Mouse (Mus musculus) ES-E14 (cell line): ENCODE results near the gene Ing3. TPM values are rescaled to one million over a fixed set of nuclear protein-coding genes. Genes with fewer than 3 reads are reported as not detected.

Experiments used
- DNase-seq: peaks from one replicate; pipeline ENCODE4 v3.0.0-alpha.2; 2013; ENCODE audit warnings: low read depth, low spot score
- H3K27ac ChIP-seq: 2 replicates; pipeline ENCODE4 v1.5.1; 2012; ENCODE audit warnings: low read depth, mild to moderate bottlenecking, low read length, moderate library complexity, mixed read lengths; ENCODE audit not compliant: poor library complexity, insufficient read depth, severe bottlenecking
- H3K36me3 ChIP-seq: 2 replicates; pipeline ENCODE4 v1.6.1; 2012; ENCODE audit warnings: mild to moderate bottlenecking, low read length, moderate library complexity, mixed read lengths; ENCODE audit not compliant: control insufficient read depth, poor library complexity, insufficient read depth, severe bottlenecking
- H3K4me1 ChIP-seq, 2 experiments: fragments of 150-350 bp in 1 of 2; sonication (generic) in 1 of 2; 2 replicates each; pipeline ENCODE4 v1.6.1; 2012; ENCODE audit warnings: low read length in 2 of 2, mild to moderate bottlenecking in 1 of 2, mixed read lengths in 1 of 2; ENCODE audit not compliant: control insufficient read depth in 2 of 2, insufficient read depth in 2 of 2, poor library complexity in 1 of 2
- H3K4me3 ChIP-seq, 2 experiments: fragments of 150-350 bp in 1 of 2; sonication (generic) in 1 of 2; 2 replicates each; pipeline ENCODE4 v1.5.1; 2012; ENCODE audit warnings: low read length in 2 of 2, low read depth in 1 of 2, mild to moderate bottlenecking in 1 of 2, mixed read lengths in 1 of 2; ENCODE audit not compliant: insufficient read depth in 1 of 2, poor library complexity in 1 of 2, severe bottlenecking in 1 of 2
- H3K9ac ChIP-seq: 2 replicates; pipeline ENCODE4 v1.6.1; 2012; ENCODE audit warnings: low read depth, mild to moderate bottlenecking, low read length, mixed read lengths; ENCODE audit not compliant: poor library complexity, insufficient read depth, severe bottlenecking
- H3K9me3 ChIP-seq: fragments of 150-350 bp; sonication (generic); 2 replicates; pipeline ENCODE4 v1.6.1; 2012; ENCODE audit warnings: low read depth, mild to moderate bottlenecking, low read length; ENCODE audit not compliant: control insufficient read depth, insufficient read depth
- CHD2 ChIP-seq: IDR thresholded peaks from 2 replicates; pipeline ENCODE4 v1.6.1; 2014; ENCODE audit warnings: mild to moderate bottlenecking, low read depth, low read length, inconsistent platforms
- HCFC1 ChIP-seq: IDR thresholded peaks from 2 replicates; pipeline ENCODE4 v1.6.1; 2012; ENCODE audit warnings: low read length, inconsistent platforms, borderline replicate concordance; ENCODE audit not compliant: insufficient read depth
- MAFK ChIP-seq: IDR thresholded peaks from 2 replicates; pipeline ENCODE4 v1.6.1; 2014; ENCODE audit warnings: mild to moderate bottlenecking, low read depth, low read length, inconsistent platforms; ENCODE audit not compliant: insufficient read depth
- ZC3H11A ChIP-seq: IDR thresholded peaks from 2 replicates; pipeline ENCODE4 v1.6.1; 2012; ENCODE audit warnings: low read depth, mild to moderate bottlenecking, inconsistent platforms, low read length, borderline replicate concordance
- ZNF384 ChIP-seq: IDR thresholded peaks from 2 replicates; pipeline ENCODE4 v1.6.1; 2012; ENCODE audit warnings: low read depth, low read length, inconsistent platforms
- in situ Hi-C, 2 experiments: fragments of 600-800 bp; cut with MboI; formaldehyde crosslinking; loops; one replicate each; pipeline ENCODE4 v1.15.1; 2025; ENCODE audit warnings: low sequenced_read_pairs in 2 of 2, inconsistent platforms in 1 of 2; ENCODE audit not compliant: unreplicated experiment in 2 of 2
- total RNA-seq: library from RNA; depleted of rRNA; stranded (reverse); fragments of 300-350 nt; gene quantifications from 2 replicates; pipeline ENCODE4 v1.2.3, GENCODE M21; 2012

Ing3 gene
- total RNA-seq, 1 experiment: 19.9 TPM

DNA sequence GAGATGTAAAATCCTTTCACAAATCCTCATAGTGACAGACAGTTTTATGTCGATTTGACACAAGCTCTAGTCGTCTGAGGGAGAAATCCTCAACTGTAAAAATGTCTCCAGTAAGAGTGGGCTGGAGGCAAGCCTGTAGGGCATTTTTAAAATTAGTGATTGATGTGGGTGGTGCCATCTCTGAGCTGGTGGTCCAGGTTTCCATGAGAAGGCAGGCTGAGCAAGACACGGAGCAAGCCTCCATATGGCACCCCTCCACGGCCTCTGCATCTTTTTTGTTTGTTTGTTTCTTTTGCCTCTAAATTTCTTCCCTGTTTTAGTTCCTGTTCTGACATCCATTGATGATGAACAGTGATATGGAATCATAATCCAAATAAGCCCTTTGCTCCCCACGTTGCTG is 63.1 kb downstream of the Ing3 start:
- Histone ChIP-seq H3K9me3 (no peaks in the 10 kb centered on the region), H3K27ac (no peak overlapping the region), H3K9ac (no peak overlapping the region), H3K4me1 (peaks cover 0 to 9% of the 10 kb centered on the region in 2 experiments; a peak in 1 of 4 replicates), H3K4me3 (no peak overlapping the region), H3K36me3 (no peaks in the 10 kb centered on the region)
- in situ Hi-C loops: no loop called here
- no peak for TF ChIP-seq CHD2
- TF ChIP-seq ZC3H11A: no peak
- TF ChIP-seq ZNF384: no peak
- TF ChIP-seq HCFC1: no peak
- TF ChIP-seq MAFK: no peak
- no peak for DNase-seq

DNA sequence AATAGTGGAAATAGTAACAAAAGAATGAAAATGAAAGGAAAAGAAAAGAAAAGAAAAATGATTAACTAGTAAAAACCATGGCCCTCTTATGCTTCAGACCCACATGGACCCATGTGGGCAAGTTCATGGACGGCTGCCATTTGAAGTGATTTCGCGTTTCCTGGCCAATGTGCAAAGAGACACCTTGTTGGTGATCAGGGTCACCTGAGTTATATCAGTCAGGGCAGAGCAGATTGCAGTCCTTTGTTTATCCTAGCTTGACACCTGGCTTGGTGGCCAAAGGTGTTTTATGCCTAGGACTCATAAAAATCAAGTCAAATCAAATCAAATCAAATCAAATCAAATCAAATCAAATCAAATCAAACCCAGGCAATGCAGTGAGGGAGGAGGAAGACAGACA is 64.0 kb downstream of the Ing3 start:
- TF ChIP-seq HCFC1: no peak
- no peak for TF ChIP-seq MAFK
- TF ChIP-seq CHD2: no peak
- TF ChIP-seq ZNF384: no peak
- no peak for TF ChIP-seq ZC3H11A
- no peaks in the 10 kb centered on the region for H3K9me3 ChIP-seq
- H3K9ac ChIP-seq: no peak overlapping the region
- peaks cover 0 to 9% of the 10 kb centered on the region in 2 experiments; a peak in 1 of 4 replicates for H3K4me1 ChIP-seq
- H3K36me3 ChIP-seq: no peaks in the 10 kb centered on the region
- no peak overlapping the region for H3K27ac ChIP-seq
- in situ Hi-C loops: no loop called here
- H3K4me3 ChIP-seq: no peak overlapping the region
- DNase-seq: no peak

DNA sequence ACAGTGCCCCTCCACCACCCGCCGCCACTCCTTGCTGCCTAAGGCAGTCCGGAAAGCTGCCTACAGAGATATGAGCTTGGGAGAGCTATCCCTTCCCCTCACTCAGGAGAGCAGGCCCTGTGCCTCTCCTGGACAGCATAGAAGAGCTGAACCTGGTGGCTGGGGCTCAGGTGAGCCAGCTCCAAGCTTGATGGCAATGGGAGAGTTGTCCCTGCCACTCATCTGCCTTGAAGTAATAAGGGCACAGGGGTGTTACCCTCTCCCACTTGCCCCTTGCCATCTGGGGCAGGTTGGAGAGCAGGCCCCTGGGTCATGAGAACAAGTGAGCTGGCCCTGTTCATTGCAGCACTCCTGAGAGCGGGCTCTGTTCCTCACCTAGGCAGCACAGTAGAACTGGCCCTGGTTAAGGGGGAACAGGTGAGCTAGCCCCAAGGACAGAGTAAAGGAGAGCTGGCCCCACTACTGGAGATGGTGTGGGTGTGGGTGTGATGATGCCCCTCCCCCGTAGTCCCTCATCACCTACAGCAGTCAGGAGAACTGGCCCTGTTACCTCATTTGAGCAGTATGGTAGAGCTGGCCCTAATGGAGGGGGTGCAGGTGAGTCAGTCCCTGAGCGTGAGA is 65.0 kb downstream of the Ing3 start:
- Histone ChIP-seq H3K27ac (no peak overlapping the region), H3K36me3 (no peaks in the 10 kb centered on the region), H3K4me3 (peak overlapping the region in 1 of 2 experiments; percentile 30; a peak in 1 of 4 replicates), H3K4me1 (peaks cover 0 to 9% of the 10 kb centered on the region in 2 experiments; a peak in 1 of 4 replicates), H3K9me3 (no peaks in the 10 kb centered on the region), H3K9ac (no peak overlapping the region)
- no peak for DNase-seq
- TF ChIP-seq HCFC1: no peak
- TF ChIP-seq MAFK: no peak
- TF ChIP-seq CHD2: no peak
- no peak for TF ChIP-seq ZC3H11A
- no peak for TF ChIP-seq ZNF384
- in situ Hi-C loops: no loop called here

DNA sequence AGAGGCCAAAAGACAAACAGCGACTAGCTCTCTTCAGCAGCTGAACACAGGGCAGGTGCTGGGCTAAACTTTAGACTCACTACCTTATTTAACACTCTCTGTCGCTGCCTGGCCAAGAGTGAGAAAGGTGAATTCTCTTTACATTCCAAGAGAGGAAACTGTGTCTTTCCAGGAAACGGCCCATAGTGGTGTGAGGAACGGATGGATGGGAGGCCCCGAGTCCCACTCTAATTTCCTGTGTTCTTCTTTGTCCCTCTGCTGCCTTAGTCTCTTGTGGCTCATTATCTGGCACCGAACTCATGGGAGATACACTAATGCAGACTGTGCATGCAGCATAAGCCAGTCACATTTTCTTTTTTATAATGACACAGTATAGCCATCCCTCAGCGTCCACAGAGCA is 68.3 kb downstream of the Ing3 start:
- in situ Hi-C loops: no loop called here
- H3K4me1 ChIP-seq: peaks cover 0 to 6% of the 10 kb centered on the region in 2 experiments; a peak in 1 of 4 replicates
- no peak for DNase-seq
- no peaks in the 10 kb centered on the region for H3K9me3 ChIP-seq
- no peak overlapping the region for H3K4me3 ChIP-seq
- H3K36me3 ChIP-seq: no peaks in the 10 kb centered on the region
- no peak overlapping the region for H3K9ac ChIP-seq
- no peak overlapping the region for H3K27ac ChIP-seq
- TF ChIP-seq ZC3H11A (no peak), MAFK (no peak), CHD2 (no peak), ZNF384 (no peak), HCFC1 (no peak)
